Mouse (Mus musculus): ENCODE measurements around the gene Tlx1. TPM values are rescaled to one million over a fixed set of nuclear protein-coding genes. Genes with fewer than 3 reads are reported as not detected.

Gene Tlx1
- total RNA-seq (2023), result not detected

DNA sequence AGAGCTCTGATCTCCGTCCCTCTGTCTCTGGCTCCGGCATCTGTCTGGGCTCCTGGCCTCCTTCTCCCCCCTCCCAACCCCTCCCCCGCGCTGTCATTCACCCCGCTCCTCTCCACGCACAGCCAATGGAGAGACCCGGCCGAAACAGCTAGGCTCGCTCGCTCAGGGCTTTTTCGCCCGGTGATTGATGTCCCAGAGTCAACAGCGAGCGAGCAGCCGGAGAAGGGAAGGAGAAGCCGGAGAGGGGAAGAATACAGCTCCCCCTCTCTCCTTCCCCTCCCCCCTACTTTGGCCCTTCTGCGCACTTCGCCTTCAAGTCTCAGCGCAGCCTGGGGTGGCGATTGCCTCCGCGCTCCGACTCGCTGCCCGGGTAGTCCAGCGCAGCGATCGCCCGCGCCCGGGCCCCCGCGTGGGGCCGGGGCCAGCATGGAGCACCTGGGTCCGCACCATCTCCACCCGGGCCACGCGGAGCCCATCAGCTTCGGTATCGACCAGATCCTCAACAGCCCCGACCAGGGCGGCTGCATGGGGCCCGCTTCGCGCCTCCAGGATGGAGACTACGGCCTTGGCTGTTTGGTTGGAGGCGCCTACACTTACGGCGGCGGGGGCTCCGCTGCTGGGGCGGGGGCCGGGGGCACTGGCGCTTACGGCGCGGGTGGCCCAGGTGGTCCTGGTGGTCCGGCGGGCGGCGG, at the start of gene Tlx1:
Gene Tlx1 (plus strand): TSS at position 191 of the 692 bp plus-strand sequence.

Other genes with a start within 250 kb of the Tlx1 start
- gene Slf2, start 219.5 kb upstream of the Tlx1 start, total RNA-seq (2023), result 39.5 TPM
- gene Sema4g, start 161.6 kb upstream of the Tlx1 start, total RNA-seq (2023), result 1.5 TPM
- 12.6 TPM for gene Twnk, start 145.0 kb upstream of the Tlx1 start, total RNA-seq (2023)
- 25.2 TPM for gene Mrpl43, start 144.2 kb upstream of the Tlx1 start, total RNA-seq (2023)
- gene Lzts2, start 136.3 kb upstream of the Tlx1 start, total RNA-seq (2023), result 3.2 TPM
- not detected for gene Pdzd7, start 105.0 kb upstream of the Tlx1 start, total RNA-seq (2023)
- gene Sfxn3, start 103.2 kb upstream of the Tlx1 start, total RNA-seq (2023), result 67.0 TPM
- gene Kazald1, start 75.4 kb upstream of the Tlx1 start, total RNA-seq (2023), result not detected
- gene Lbx1, start 85.1 kb downstream of the Tlx1 start, total RNA-seq (2023), result not detected
- 17.8 TPM for gene Btrc, start 213.1 kb downstream of the Tlx1 start, total RNA-seq (2023)